Mouse (Mus musculus): ENCODE measurements around the gene Ehd1.

Gene Ehd1

DNA sequence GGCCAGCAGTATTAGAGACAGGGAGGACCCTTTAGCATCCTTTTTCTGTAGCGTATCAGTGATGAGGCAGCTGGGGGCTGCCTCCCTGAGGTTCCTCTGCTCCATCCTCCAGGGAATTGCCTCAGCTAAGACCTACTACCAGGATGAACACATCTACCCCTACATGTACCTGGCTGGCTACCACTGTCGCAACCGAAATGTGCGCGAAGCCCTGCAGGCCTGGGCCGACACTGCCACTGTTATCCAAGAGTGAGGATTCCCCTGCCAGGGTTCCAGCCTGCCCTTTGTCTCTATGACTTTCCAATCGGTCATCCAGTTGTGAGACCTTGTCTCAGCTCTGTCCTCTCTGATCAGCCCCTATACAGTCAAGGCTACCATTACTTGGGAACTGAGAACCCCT lies 61.6 kb downstream of the Ehd1 start:
- no peak for DNase-seq

DNA sequence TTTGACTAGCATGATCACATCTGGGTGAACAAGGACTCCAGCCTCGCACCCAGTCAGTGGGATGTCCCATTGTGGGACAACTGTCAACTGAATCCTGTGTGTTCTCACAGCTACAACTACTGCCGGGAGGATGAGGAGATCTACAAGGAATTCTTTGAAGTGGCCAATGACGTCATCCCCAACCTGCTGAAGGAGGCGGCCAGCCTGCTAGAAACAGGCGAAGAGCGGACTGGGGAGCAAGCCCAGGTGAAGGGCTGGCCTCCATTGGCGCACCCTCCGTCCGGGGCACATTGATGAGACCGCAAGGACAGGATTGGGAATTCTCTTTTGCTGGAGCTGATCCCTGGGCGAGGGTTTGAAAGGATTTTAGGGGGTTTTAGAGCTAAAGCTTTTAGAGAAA lies 62.2 kb downstream of the Ehd1 start:
- no peak for DNase-seq

DNA sequence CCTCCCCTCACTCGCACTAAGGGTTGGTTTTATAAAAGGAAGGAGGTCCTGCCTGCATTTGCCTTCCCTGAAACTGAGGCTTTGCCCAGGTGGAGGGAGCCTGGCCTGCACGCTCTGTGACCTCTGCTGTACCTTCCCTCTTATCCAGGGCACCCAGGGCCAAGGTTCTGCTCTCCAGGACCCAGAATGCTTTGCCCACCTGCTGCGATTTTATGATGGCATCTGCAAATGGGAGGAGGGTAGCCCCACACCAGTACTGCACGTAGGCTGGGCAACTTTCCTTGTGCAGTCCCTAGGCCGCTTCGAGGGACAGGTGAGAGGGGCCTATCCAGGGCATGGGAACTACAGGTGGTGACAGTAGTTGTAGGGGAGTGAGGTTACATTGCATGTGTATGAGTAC lies 62.7 kb downstream of the Ehd1 start:
- DNase-seq, result no peak

DNA sequence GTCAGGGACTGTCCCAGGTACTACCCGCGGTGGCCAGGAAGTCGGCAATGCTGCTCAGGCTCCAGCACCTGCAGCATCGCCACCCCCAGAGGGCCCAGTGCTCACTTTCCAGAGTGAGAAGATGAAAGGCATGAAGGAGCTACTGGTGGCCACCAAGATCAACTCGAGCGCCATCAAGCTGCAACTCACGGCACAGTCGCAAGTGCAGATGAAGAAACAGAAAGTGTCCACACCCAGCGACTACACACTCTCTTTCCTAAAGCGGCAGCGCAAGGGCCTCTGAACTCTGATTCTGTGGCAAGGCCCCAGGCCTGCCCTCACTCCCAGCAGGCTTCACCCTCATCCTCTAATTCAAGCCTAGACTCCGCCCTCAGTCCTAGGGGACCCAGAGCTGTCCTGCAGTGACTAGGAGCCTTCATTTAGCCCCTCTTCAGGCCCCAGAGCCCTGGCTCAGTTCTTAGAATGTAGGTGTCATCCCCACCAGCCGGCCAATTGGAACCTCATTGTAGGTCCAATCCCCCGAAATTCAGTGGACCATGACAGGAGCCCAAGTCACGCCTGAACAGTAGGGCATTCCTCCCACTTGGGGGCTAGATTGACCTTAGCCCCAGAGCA lies 63.5 kb downstream of the Ehd1 start:
- DNase-seq, result peak; percentile 91

DNA sequence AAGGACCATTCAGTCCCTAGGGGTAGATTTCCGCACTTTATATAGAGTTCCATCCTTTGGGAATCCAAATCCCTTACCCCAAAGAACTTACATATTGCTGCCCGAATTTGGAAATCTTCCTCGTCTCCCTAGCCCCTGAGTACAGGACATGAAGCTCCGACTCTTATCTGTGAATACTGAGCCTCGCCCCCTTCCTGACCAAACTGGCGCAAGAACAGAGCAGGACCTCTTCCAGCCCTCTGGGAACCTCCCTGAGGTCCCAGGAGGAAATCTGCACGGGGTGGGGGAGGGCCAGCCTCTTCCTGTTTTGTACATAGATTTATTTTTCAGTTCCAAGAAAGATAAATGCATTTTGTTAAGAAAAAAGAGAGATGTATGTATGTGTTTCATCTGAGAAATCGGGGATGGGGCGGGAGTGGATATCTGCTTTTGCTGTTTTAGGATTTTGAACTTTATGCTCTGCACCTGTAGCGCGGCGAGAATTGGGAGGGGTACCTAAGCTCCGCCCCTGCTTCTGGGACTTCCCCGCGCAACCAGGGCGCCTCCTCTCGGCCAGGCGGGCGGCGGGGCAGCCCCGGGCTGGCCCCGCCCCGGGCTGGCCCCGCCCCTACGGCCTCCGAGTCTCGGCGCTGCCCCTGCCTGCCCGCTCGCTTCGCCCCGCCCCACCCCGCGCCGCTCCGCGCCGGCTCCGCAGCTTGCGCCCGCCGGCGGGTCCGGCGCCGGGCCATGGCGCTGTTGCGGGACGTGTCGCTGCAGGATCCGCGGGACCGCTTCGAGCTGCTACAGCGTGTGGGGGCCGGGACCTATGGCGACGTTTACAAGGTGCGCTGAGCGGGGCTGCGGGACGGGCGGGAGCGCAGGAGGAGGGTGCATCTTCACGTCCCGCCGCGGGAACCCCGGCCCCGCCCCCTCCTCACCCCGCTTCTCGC lies 64.3 kb downstream of the Ehd1 start, which contains the start of gene Map4k2:
TSS of gene Map4k2 (plus strand) at position 612 of the 929 bp plus-strand sequence.
- DNase-seq, result peak; percentile 93

DNA sequence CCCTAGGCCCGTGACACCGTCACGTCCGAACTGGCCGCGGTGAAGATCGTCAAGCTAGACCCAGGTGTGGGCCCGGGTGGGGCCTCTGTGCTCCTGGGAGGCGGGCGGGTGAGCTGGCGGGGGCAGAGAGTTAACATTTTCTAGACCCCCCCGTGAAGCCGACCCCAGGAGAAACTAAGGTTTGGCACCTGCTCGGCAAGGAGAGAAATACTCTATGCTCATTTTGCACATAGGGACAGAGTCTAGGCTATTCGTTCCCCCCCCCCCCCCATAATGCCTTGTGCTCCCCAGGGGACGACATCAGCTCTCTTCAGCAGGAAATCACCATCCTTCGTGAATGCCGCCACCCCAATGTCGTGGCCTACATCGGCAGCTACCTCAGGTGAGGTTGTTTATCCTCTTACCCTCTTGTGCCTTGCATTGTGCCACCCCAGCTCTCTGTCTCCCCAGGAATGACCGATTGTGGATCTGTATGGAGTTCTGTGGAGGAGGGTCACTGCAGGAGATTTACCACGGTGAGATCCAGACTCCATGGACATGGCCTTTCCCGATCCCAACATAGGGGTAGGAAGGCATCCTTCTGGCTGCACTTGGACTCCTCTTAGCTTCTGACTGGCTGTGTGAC lies 65.0 kb downstream of the Ehd1 start:
- DNase-seq, result no peak

GRCm38 (mm10) chr19:6342276-6342933 lies 65.9 kb downstream of the Ehd1 start:
- DNase-seq, result no peak

GRCm38 (mm10) chr19:6343066-6343925 lies 66.8 kb downstream of the Ehd1 start:
- DNase-seq, result no peak

DNA sequence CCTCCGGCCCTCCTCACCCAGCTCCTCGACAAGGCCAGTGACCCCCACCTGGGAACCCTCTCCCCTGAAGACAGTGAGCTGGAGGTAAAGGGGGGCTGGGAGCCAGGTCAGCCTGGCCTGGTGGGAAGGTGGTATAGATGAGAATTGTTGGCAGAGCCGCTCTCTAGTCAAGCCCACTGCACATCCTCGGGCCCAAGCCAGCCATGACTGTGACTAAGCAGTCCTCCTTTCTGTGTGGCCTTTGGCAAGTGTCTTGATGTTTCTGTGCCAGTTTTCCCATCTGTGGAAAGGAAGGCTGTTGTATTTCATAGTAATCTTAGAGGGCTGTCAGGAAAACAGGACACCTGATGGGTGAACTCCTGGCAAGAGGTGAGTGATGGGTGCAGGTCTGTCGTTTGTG lies 67.5 kb downstream of the Ehd1 start:
- no peak for DNase-seq

DNA sequence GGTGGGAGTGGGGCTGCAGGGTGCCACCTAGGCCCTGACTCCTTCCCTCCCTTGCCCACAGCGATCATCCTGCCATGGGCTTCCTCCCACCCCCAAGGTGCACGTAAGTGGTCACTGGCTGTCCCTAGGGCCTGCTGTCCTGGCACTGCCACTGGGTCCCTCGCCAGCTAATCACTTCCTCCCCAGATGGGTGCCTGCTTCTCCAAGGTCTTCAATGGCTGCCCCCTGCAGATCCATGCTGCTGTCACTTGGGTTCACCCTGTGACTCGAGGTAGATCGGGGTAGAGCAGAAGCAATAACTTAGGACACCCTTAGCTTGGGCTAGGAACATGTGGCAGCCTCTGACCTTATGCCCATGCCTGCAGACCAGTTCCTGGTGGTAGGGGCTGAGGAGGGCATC lies 69.5 kb downstream of the Ehd1 start:
- DNase-seq, result no peak

DNA sequence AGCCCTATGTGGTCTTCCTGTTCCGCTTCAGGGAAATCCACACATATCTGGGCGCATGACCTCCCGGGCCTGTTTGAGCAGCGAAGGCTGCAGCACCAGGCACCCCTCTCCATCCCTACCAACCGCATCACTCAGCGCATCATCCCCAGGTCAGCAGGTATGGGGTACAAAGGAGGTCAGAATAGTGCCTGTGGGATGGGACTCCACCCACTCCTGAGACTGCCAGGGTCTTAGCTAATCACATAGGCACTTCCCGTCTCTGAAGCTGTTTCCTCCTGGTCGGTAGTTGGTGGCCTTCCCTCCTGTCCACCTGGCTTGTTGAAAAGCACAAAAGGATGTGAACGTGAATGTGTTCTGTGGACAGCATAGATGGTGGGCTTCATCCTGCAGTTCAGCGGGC lies 70.1 kb downstream of the Ehd1 start:
- DNase-seq, result no peak

- no peak for DNase-seq
Measured at GRCm38 (mm10) chr19:6347615-6348014, 71.1 kb downstream of the Ehd1 start.

GRCm38 (mm10) chr19:6348717-6349116 lies 72.2 kb downstream of the Ehd1 start:
- no peak for DNase-seq

GRCm38 (mm10) chr19:6349215-6349983 lies 72.9 kb downstream of the Ehd1 start:
- DNase-seq, result no peak
